ENCODE assay signal across 22 mouse cellular contexts in the genomic region with DNA sequence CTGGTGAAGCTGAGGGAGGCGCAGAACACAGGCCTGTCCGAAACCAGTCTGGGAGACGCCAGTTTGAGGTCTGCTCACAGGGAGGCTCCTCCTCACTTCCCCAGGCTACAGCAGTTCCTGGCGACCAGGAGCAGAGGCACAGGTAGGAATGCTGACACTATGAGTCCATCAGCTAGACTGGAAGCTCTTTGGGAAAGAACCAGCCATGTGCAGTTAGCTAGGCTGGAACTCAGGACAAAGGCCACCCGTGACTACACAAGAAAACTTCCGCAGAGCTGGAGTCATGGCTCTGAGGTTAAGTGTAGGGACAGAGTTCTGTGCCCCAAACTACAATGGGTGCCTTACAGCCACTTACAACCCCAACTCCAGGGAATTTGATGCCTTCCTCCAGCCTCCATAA. TPM values are rescaled to one million over a fixed set of nuclear protein-coding genes. Genes with fewer than 3 reads are reported as not detected.
DNase-seq lines count a peak whose midpoint lies in the region; ATAC-seq and TF ChIP-seq lines count a peak whose summit lies in the region.
"Had no signal": no experiment of that assay in that cellular context is flagged by ENCODE, and none has a peak within 500 bp of the region (broad histone marks: within the 10 kb centered on the region; RNA-seq: fewer than 3 reads in every experiment).

No protein-coding gene starts in this region.

- H3K9ac ChIP-seq in intestine, embryonic 15.5 days = peak overlapping the region; percentile 9; the same call in 1 of the 2 replicates
- no peak overlapping the region for H3K9ac ChIP-seq in intestine, postnatal 0 days (ENCODE audit: low read depth, low read length)
- H3K9ac ChIP-seq: forebrain, embryonic 15.5 days; heart, embryonic 12.5 days; hindbrain, embryonic 12.5 days; midbrain, embryonic 13.5 days had no signal

- no peaks in the 10 kb centered on the region for H3K27me3 ChIP-seq in intestine, embryonic 15.5 days (replicated peaks)
- no peaks in the 10 kb centered on the region for H3K27me3 ChIP-seq in intestine, postnatal 0 days (replicated peaks; ENCODE audit: control insufficient read depth, insufficient read depth, low read length)
- no peaks in the 10 kb centered on the region for H3K27me3 ChIP-seq in E14TG2a.4 (ENCODE audit: insufficient read depth, low read length)
- H3K27me3 ChIP-seq: CH12.LX; forebrain, embryonic 15.5 days; heart, embryonic 12.5 days; midbrain, embryonic 13.5 days had no signal

- no peak overlapping the region for H3K4me3 ChIP-seq in intestine, embryonic 15.5 days (replicated peaks)
- no peak overlapping the region for H3K4me3 ChIP-seq in intestine, postnatal 0 days (ENCODE audit: low read depth, low read length)
- 0 out of 2 replicates have a peak overlapping the region, but pooled peaks have one; percentile 1 for H3K4me3 ChIP-seq in E14TG2a.4 (replicated peaks; ENCODE audit: low read length)
- H3K4me3 ChIP-seq: forebrain, embryonic 15.5 days; heart, embryonic 12.5 days; hindbrain, embryonic 12.5 days; midbrain, embryonic 13.5 days had no signal

- no peak overlapping the region for H3K4me2 ChIP-seq in intestine, embryonic 15.5 days (replicated peaks)
- no peak overlapping the region for H3K4me2 ChIP-seq in intestine, postnatal 0 days (replicated peaks; ENCODE audit: low read depth)
- H3K4me2 ChIP-seq: forebrain, embryonic 15.5 days; heart, embryonic 12.5 days; hindbrain, embryonic 12.5 days; midbrain, embryonic 13.5 days had no signal

- H3K9me3 ChIP-seq in intestine, embryonic 15.5 days = no peaks in the 10 kb centered on the region
- no peaks in the 10 kb centered on the region for H3K9me3 ChIP-seq in intestine, postnatal 0 days (ENCODE audit: control insufficient read depth)
- H3K9me3 ChIP-seq in E14TG2a.4 (ENCODE audit: low read length) = no peaks in the 10 kb centered on the region
- H3K9me3 ChIP-seq: forebrain, embryonic 15.5 days; heart, embryonic 12.5 days; hindbrain, embryonic 12.5 days; midbrain, embryonic 13.5 days had no signal

- H3K4me1 ChIP-seq in intestine, embryonic 15.5 days (replicated peaks) = peaks cover 23% of the 10 kb centered on the region
- H3K4me1 ChIP-seq in intestine, postnatal 0 days (replicated peaks; ENCODE audit: control insufficient read depth, insufficient read depth, low read length) = peaks cover 5% of the 10 kb centered on the region; the same call in 1 of the 2 replicates
- H3K4me1 ChIP-seq in E14TG2a.4 (replicated peaks; ENCODE audit: low read depth, low read length) = peaks cover 80% of the 10 kb centered on the region

- WGBS in intestine, embryonic 15.5 days = 81% methylated on average over 6 of the region's 6 CpGs
- 76% methylated on average over 6 of the region's 6 CpGs for WGBS in intestine, postnatal 0 days

- H3K36me3 ChIP-seq in intestine, embryonic 15.5 days = peaks cover 14% of the 10 kb centered on the region; the same call in 1 of the 2 replicates
- peaks cover 28% of the 10 kb centered on the region; the same call in 1 of the 2 replicates for H3K36me3 ChIP-seq in intestine, postnatal 0 days (ENCODE audit: control insufficient read depth, insufficient read depth)
- H3K36me3 ChIP-seq in E14TG2a.4 (ENCODE audit: insufficient read depth, low read length) = peaks cover 69% of the 10 kb centered on the region
- H3K36me3 ChIP-seq: forebrain, embryonic 15.5 days had no signal

- DNase-seq in kidney, postnatal 10 days = peak; percentile 9
- no peak for DNase-seq in kidney, postnatal 4 days
- peak; percentile 27 to 71 for DNase-seq in kidney, postnatal 25 days
- no peak for DNase-seq in cerebellum, adult 8-10 months
- DNase-seq: adrenal gland, adult 2 months; B cell, adult 2 months; cerebellum, adult 11-12 months; cerebellum, postnatal 14 days; gastrocnemius, postnatal 14 days; heart, adult 11 months; lung, adult 18-20 months; lung, postnatal 14 days; thymus, adult 18-20 months; thymus, postnatal 36 days had no signal

- no peak for TF ChIP-seq CTCF in intestine, postnatal 0 days (IDR thresholded peaks at IDR 0.05; ENCODE audit: low read depth)
- no peak for TF ChIP-seq CTCF in E14TG2a.4 (conservative IDR thresholded peaks at IDR 0.05; ENCODE audit: low read length)

- no peak for ATAC-seq in intestine, embryonic 15.5 days
- ATAC-seq in intestine, postnatal 0 days = no peak
- ATAC-seq: forebrain, embryonic 15.5 days; midbrain, embryonic 13.5 days had no signal

- no peak overlapping the region for H3K27ac ChIP-seq in intestine, embryonic 15.5 days
- no peak overlapping the region for H3K27ac ChIP-seq in intestine, postnatal 0 days (ENCODE audit: low read depth, low read length)
- H3K27ac ChIP-seq: forebrain, embryonic 15.5 days; hindbrain, embryonic 12.5 days; midbrain, embryonic 13.5 days had no signal

RNA-seq across cellular contexts. Expression of gene Tssk6, which starts 4.1 kb away (rescaled TPM):
- polyA plus RNA-seq in intestine, embryonic 15.5 days (2015; fragmentation: Nextera tagmentation; extraction: Ambion mirVana) = 2.8 and 3.4 TPM in 2 replicates
- 1.2 and 2.3 TPM in 2 replicates for polyA plus RNA-seq in intestine, postnatal 0 days (2015; fragmentation: Nextera tagmentation; extraction: Ambion mirVana)

RNA-seq across cellular contexts. Expression of gene Ndufa13, which starts 4.5 kb away (rescaled TPM):
- 212 and 213 TPM in 2 replicates for polyA plus RNA-seq in intestine, embryonic 15.5 days (2015; fragmentation: Nextera tagmentation; extraction: Ambion mirVana)
- 310 and 317 TPM in 2 replicates for polyA plus RNA-seq in intestine, postnatal 0 days (2015; fragmentation: Nextera tagmentation; extraction: Ambion mirVana)

RNA-seq across cellular contexts. Expression of gene Yjefn3, which starts 4.7 kb away (rescaled TPM):
- polyA plus RNA-seq in intestine, embryonic 15.5 days (2015; fragmentation: Nextera tagmentation; extraction: Ambion mirVana) = 3.9 and 4.2 TPM in 2 replicates
- 2.1 and 2.2 TPM in 2 replicates for polyA plus RNA-seq in intestine, postnatal 0 days (2015; fragmentation: Nextera tagmentation; extraction: Ambion mirVana)

RNA-seq across cellular contexts. Expression of gene Cilp2, which starts 10.4 kb away (rescaled TPM):
- 0.48 and 0.65 TPM in 2 replicates for polyA plus RNA-seq in intestine, embryonic 15.5 days (2015; fragmentation: Nextera tagmentation; extraction: Ambion mirVana)
- 0.22 and 0.25 TPM in 2 replicates for polyA plus RNA-seq in intestine, postnatal 0 days (2015; fragmentation: Nextera tagmentation; extraction: Ambion mirVana)

Comparison
In these comparisons a context has a peak if more than half of its experiments do, and no peak if none do; other contexts are left out.
1. DNase-seq: peak in kidney, postnatal 10 days (single experiment) and kidney, postnatal 25 days (2 of 2); none in kidney, postnatal 4 days (0 of 2) and cerebellum, adult 8-10 months (single experiment).